Mouse (Mus musculus) embryonic facial prominence, embryonic 10.5 days (tissue): ENCODE measurements around the gene Notch4. TPM values are rescaled to one million over a fixed set of nuclear protein-coding genes. Genes with fewer than 3 reads are reported as not detected.
A peak's percentile ranks its signal among the peaks of the same experiment; 100 is the strongest.

Experiments used
- DNase-seq: peaks from one replicate; pipeline ENCODE4 v3.0.0-alpha.2; 2017; ENCODE audit warnings: low spot score
- H3K27ac ChIP-seq: fragments of 300-500 bp; sonication (generic); replicated peaks from 2 replicates; pipeline ENCODE4 v1.5.1; 2016; ENCODE audit warnings: mild to moderate bottlenecking
- H3K27me3 ChIP-seq: fragments of 300-500 bp; sonication (generic); replicated peaks from 2 replicates; pipeline ENCODE4 v1.6.1; 2016; ENCODE audit warnings: low read depth, mild to moderate bottlenecking; ENCODE audit not compliant: poor library complexity, severe bottlenecking
- H3K36me3 ChIP-seq: fragments of 300-500 bp; sonication (generic); replicated peaks from 2 replicates; pipeline ENCODE4 v1.6.1; 2016; ENCODE audit warnings: mild to moderate bottlenecking, moderate library complexity
- H3K4me1 ChIP-seq: fragments of 300-500 bp; sonication (generic); 2 replicates; pipeline ENCODE4 v1.6.1; 2016
- H3K4me3 ChIP-seq: fragments of 300-500 bp; sonication (generic); 2 replicates; pipeline ENCODE4 v1.5.1; 2016; ENCODE audit warnings: mild to moderate bottlenecking, moderate library complexity
- H3K9me3 ChIP-seq: fragments of 300-500 bp; sonication (generic); 2 replicates; pipeline ENCODE4 v1.6.1; 2016; ENCODE audit warnings: mild to moderate bottlenecking
- WGBS: fragments of 180-500 bp; shearing (Covaris S2); methylation state at CpG from one replicate; pipeline ENCODE4 v1.1.7; 2016; 5-methylcytosine and 5-hydroxymethylcytosine counted together
- polyA plus RNA-seq: library from polyadenylated mRNA; unstranded; fragments of >200 nt; fragmentation: Nextera tagmentation; extraction: Ambion mirVana; gene quantifications from 2 replicates; pipeline ENCODE4 v1.2.1, GENCODE M21; 2016

The Notch4 gene
- polyA plus RNA-seq, 1 experiment from 2014 or later: 6.6 TPM

GRCm38 (mm10) chr17:34576577-34576976, 12.5 kb downstream of the Notch4 start:
- DNase-seq: no peak
- 68% methylated on average over 5 of the region's 5 CpGs for WGBS
- no peak overlapping the region for H3K4me3 ChIP-seq
- 0 out of 2 replicates have a peak, but pooled peaks cover 4% of the 10 kb centered on the region for H3K9me3 ChIP-seq
- H3K27me3 ChIP-seq: no peaks in the 10 kb centered on the region; the same call in 1 of the 2 replicates
- no peak overlapping the region for H3K27ac ChIP-seq
- peaks cover 17% of the 10 kb centered on the region for H3K4me1 ChIP-seq
- no peaks in the 10 kb centered on the region for H3K36me3 ChIP-seq

GRCm38 (mm10) chr17:34578070-34578469, 14.0 kb downstream of the Notch4 start:
- Histone ChIP-seq H3K4me1 (peaks cover 17% of the 10 kb centered on the region), H3K4me3 (no peak overlapping the region), H3K27ac (no peak overlapping the region), H3K27me3 (no peaks in the 10 kb centered on the region; the same call in 1 of the 2 replicates), H3K9me3 (no peaks in the 10 kb centered on the region), H3K36me3 (no peaks in the 10 kb centered on the region)
- 91% methylated on average over 3 of the region's 3 CpGs for WGBS
- DNase-seq: no peak

GRCm38 (mm10) chr17:34582528-34582927, 18.5 kb downstream of the Notch4 start:
- DNase-seq: no peak
- Histone ChIP-seq H3K9me3 (no peaks in the 10 kb centered on the region), H3K36me3 (no peaks in the 10 kb centered on the region), H3K4me1 (peaks cover 30% of the 10 kb centered on the region), H3K27me3 (no peaks in the 10 kb centered on the region; the same call in 1 of the 2 replicates), H3K27ac (no peak overlapping the region; the same call in 1 of the 2 replicates), H3K4me3 (peak overlapping the region; percentile 13; the same call in 1 of the 2 replicates)
- WGBS: 87% methylated on average over 12 of the region's 12 CpGs

- peak overlapping the region; percentile 20; the same call in 1 of the 2 replicates for H3K27ac ChIP-seq
- WGBS: 53% methylated on average over 7 of the region's 7 CpGs
- H3K36me3 ChIP-seq: no peaks in the 10 kb centered on the region
- DNase-seq: no peak
- 0 out of 2 replicates have a peak overlapping the region, but pooled peaks have one; percentile 18 for H3K4me3 ChIP-seq
- no peaks in the 10 kb centered on the region; the same call in 1 of the 2 replicates for H3K27me3 ChIP-seq
- H3K9me3 ChIP-seq: no peaks in the 10 kb centered on the region
- peaks cover 39% of the 10 kb centered on the region for H3K4me1 ChIP-seq
These were observed 19.3 kb downstream of the Notch4 start for GRCm38 (mm10) chr17:34583397-34583796.

- no peak for DNase-seq
- Histone ChIP-seq H3K27me3 (no peaks in the 10 kb centered on the region; the same call in 1 of the 2 replicates), H3K27ac (peak overlapping the region; percentile 20; the same call in 1 of the 2 replicates), H3K4me3 (0 out of 2 replicates have a peak overlapping the region, but pooled peaks have one; percentile 18), H3K9me3 (no peaks in the 10 kb centered on the region), H3K36me3 (no peaks in the 10 kb centered on the region), H3K4me1 (peaks cover 43% of the 10 kb centered on the region)
- 78% methylated on average over 8 of the region's 8 CpGs for WGBS
These were observed 19.8 kb downstream of the Notch4 start for GRCm38 (mm10) chr17:34583819-34584218.

- no peaks in the 10 kb centered on the region; the same call in 1 of the 2 replicates for H3K27me3 ChIP-seq
- no peaks in the 10 kb centered on the region for H3K9me3 ChIP-seq
- 87% methylated on average over 8 of the region's 8 CpGs for WGBS
- no peak overlapping the region for H3K4me3 ChIP-seq
- DNase-seq: no peak
- H3K4me1 ChIP-seq: peaks cover 56% of the 10 kb centered on the region
- peak overlapping the region; percentile 97; the same call in 1 of the 2 replicates for H3K27ac ChIP-seq
- no peaks in the 10 kb centered on the region for H3K36me3 ChIP-seq
These were observed 21.1 kb downstream of the Notch4 start for GRCm38 (mm10) chr17:34585121-34585520.

GRCm38 (mm10) chr17:34585877-34586771, 22.1 kb downstream of the Notch4 start:
- no peaks in the 10 kb centered on the region; the same call in 1 of the 2 replicates for H3K27me3 ChIP-seq
- DNase-seq: peak; percentile 58
- H3K4me3 ChIP-seq: peak overlapping the region; percentile 86
- H3K36me3 ChIP-seq: no peaks in the 10 kb centered on the region
- 24% methylated on average over 32 of the region's 32 CpGs for WGBS
- H3K4me1 ChIP-seq: peaks cover 66% of the 10 kb centered on the region
- H3K27ac ChIP-seq: peak overlapping the region; percentile 97
- H3K9me3 ChIP-seq: no peaks in the 10 kb centered on the region

- H3K27me3 ChIP-seq: no peaks in the 10 kb centered on the region; the same call in 1 of the 2 replicates
- DNase-seq: peak; percentile 94
- peak overlapping the region; percentile 97 for H3K27ac ChIP-seq
- H3K36me3 ChIP-seq: no peaks in the 10 kb centered on the region
- peaks cover 74% of the 10 kb centered on the region for H3K4me1 ChIP-seq
- peak overlapping the region; percentile 86 for H3K4me3 ChIP-seq
- under 1% methylated on average over 38 of the region's 38 CpGs for WGBS
- H3K9me3 ChIP-seq: no peaks in the 10 kb centered on the region
These were observed 22.8 kb downstream of the Notch4 start for GRCm38 (mm10) chr17:34586796-34587422.

- WGBS: under 1% methylated on average over 50 of the region's 50 CpGs
- Histone ChIP-seq H3K36me3 (no peaks in the 10 kb centered on the region), H3K4me3 (peak overlapping the region; percentile 86), H3K27ac (peak overlapping the region; percentile 97), H3K4me1 (peaks cover 76% of the 10 kb centered on the region), H3K27me3 (no peaks in the 10 kb centered on the region; the same call in 1 of the 2 replicates), H3K9me3 (no peaks in the 10 kb centered on the region)
- peak; percentile 98 for DNase-seq
These were observed 23.3 kb downstream of the Notch4 start for GRCm38 (mm10) chr17:34587423-34587811.

- Histone ChIP-seq H3K27me3 (no peaks in the 10 kb centered on the region; the same call in 1 of the 2 replicates), H3K4me3 (peak overlapping the region; percentile 86), H3K27ac (peak overlapping the region; percentile 97), H3K36me3 (no peaks in the 10 kb centered on the region), H3K9me3 (no peaks in the 10 kb centered on the region), H3K4me1 (peaks cover 76% of the 10 kb centered on the region)
- DNase-seq: no peak
- 6% methylated on average over 19 of the region's 19 CpGs for WGBS
These were observed 23.7 kb downstream of the Notch4 start for GRCm38 (mm10) chr17:34587814-34588213.

GRCm38 (mm10) chr17:34588767-34589166, 24.7 kb downstream of the Notch4 start:
- Histone ChIP-seq H3K4me3 (peak overlapping the region; percentile 86; the same call in 1 of the 2 replicates), H3K4me1 (peaks cover 81% of the 10 kb centered on the region), H3K27me3 (no peaks in the 10 kb centered on the region; the same call in 1 of the 2 replicates), H3K36me3 (peaks cover 2% of the 10 kb centered on the region), H3K9me3 (no peaks in the 10 kb centered on the region), H3K27ac (peak overlapping the region; percentile 100; the same call in 1 of the 2 replicates)
- DNase-seq: no peak
- WGBS: 58% methylated on average over 3 of the region's 3 CpGs

- Histone ChIP-seq H3K27ac (peak overlapping the region; percentile 100), H3K4me1 (peaks cover 85% of the 10 kb centered on the region), H3K4me3 (peak overlapping the region; percentile 79)
These were observed 25.1 kb downstream of the Notch4 start for GRCm38 (mm10) chr17:34589206-34589605.

More at GRCm38 (mm10) chr17:34589206-34589605, 25.1 kb downstream of the Notch4 start:
- no peaks in the 10 kb centered on the region for H3K9me3 ChIP-seq
- no peak for DNase-seq
- H3K36me3 ChIP-seq: peaks cover 6% of the 10 kb centered on the region
- no peaks in the 10 kb centered on the region; the same call in 1 of the 2 replicates for H3K27me3 ChIP-seq
- WGBS: 41% methylated on average over 7 of the region's 7 CpGs
